Mouse (Mus musculus): ENCODE results near the gene Nfatc3. TPM values are rescaled to one million over a fixed set of nuclear protein-coding genes. Genes with fewer than 3 reads are reported as not detected.

Gene Nfatc3
- polyA plus RNA-seq, 1 experiment from 2014 or later = 3.0 TPM

DNA sequence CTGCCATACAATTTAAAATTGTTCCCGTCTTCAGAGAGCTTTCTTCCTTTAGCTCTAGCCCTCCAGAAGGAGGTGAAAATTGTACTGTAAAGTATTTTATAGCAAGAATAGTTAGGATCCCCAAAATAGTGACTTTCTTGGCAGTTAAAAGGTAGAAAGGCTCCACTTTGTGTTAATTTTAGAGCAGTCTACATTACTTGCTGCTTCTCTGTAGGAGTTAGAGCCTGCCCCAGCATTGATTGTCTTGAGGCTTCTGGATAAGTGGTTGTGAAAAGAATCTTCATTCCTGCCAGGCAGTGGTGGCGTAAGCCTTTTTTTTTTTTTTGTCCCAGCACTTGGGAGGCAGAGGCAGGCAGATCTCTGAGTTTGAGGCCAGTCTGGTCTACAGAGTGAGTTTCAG, 8.1 kb downstream of the Nfatc3 start:
- WGBS (ENCODE audit: insufficient replicate concordance) = 87% methylated on average over 2 of the region's 2 CpGs
- H3K36me3 ChIP-seq (ENCODE audit: control insufficient read depth, insufficient read depth) = no peaks in the 10 kb centered on the region
- H3K27ac ChIP-seq (ENCODE audit: low read length) = no peak overlapping the region
- no peak overlapping the region for H3K4me2 ChIP-seq (ENCODE audit: low read depth, low read length)
- H3K4me3 ChIP-seq (ENCODE audit: low read depth, low read length) = no peak overlapping the region
- no peaks in the 10 kb centered on the region for H3K9me3 ChIP-seq (replicated peaks; ENCODE audit: control insufficient read depth, low read length)
- H3K4me1 ChIP-seq (ENCODE audit: control insufficient read depth, low read depth, low read length) = peaks cover 11% of the 10 kb centered on the region
- ATAC-seq (ENCODE audit: low read depth) = no peak
- no peak overlapping the region for H3K9ac ChIP-seq (ENCODE audit: low read depth, low read length)
- H3K27me3 ChIP-seq (ENCODE audit: control insufficient read depth, insufficient read depth, low read depth, low read length) = no peaks in the 10 kb centered on the region

DNA sequence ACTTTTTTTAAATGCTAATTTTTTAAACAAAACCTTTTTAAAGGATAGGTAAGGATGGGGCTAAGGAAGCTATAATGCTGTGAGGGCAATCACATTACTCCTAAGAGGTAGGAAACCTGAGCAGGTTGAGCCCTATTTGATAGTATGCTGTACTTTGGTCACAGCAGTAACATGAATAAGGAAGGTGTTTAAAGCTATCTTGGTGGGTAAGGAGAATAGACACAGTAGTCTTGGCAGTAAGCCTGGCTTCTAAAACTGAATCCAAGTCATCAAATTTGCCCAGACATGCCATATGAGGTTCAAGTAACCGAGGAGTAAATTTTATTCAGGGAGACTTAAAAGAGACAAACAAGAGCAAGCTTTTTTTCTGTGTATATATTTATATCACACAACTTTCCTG, 10.9 kb downstream of the Nfatc3 start:
- H3K9ac ChIP-seq (ENCODE audit: low read depth, low read length) = no peak overlapping the region
- H3K27ac ChIP-seq (ENCODE audit: low read length) = no peak overlapping the region
- H3K4me1 ChIP-seq (ENCODE audit: control insufficient read depth, low read depth, low read length) = no peaks in the 10 kb centered on the region; the same call in 1 of the 2 replicates
- ATAC-seq (ENCODE audit: low read depth) = no peak
- no peaks in the 10 kb centered on the region for H3K9me3 ChIP-seq (replicated peaks; ENCODE audit: control insufficient read depth, low read length)
- H3K4me3 ChIP-seq (ENCODE audit: low read depth, low read length) = no peak overlapping the region
- no peak overlapping the region for H3K4me2 ChIP-seq (ENCODE audit: low read depth, low read length)
- H3K27me3 ChIP-seq (ENCODE audit: control insufficient read depth, insufficient read depth, low read depth, low read length) = no peaks in the 10 kb centered on the region
- 75% methylated on average over 1 of the region's 1 CpGs for WGBS (ENCODE audit: insufficient replicate concordance)
- H3K36me3 ChIP-seq (ENCODE audit: control insufficient read depth, insufficient read depth) = no peaks in the 10 kb centered on the region

DNA sequence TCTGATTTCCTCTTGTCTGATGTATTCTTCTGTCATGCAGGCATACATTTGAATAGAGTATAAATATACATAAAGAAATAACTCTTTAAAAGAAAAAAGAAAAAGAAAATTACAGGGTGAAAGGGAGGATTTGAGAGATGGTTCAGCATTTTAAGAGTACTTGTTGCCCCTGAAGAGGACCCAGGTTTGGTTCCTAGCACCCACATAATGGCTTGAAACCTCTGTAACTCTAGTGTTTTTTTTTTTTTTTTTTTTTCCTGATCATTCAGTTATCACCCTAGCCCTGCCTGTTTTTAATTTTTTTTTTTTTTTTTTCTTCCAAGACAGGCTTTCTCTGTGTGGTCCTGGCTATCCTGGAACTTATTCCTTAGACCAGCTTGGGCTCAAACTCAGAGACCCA, 13.5 kb downstream of the Nfatc3 start:
- Histone ChIP-seq H3K27ac (ENCODE audit: low read length) (no peak overlapping the region), H3K9ac (ENCODE audit: low read depth, low read length) (no peak overlapping the region), H3K27me3 (ENCODE audit: control insufficient read depth, insufficient read depth, low read depth, low read length) (no peaks in the 10 kb centered on the region), H3K4me1 (ENCODE audit: control insufficient read depth, low read depth, low read length) (peaks cover 2% of the 10 kb centered on the region), H3K4me2 (ENCODE audit: low read depth, low read length) (no peak overlapping the region), H3K9me3 (replicated peaks; ENCODE audit: control insufficient read depth, low read length) (no peaks in the 10 kb centered on the region), H3K36me3 (ENCODE audit: control insufficient read depth, insufficient read depth) (no peaks in the 10 kb centered on the region), H3K4me3 (ENCODE audit: low read depth, low read length) (no peak overlapping the region)
- ATAC-seq (ENCODE audit: low read depth) = no peak

DNA sequence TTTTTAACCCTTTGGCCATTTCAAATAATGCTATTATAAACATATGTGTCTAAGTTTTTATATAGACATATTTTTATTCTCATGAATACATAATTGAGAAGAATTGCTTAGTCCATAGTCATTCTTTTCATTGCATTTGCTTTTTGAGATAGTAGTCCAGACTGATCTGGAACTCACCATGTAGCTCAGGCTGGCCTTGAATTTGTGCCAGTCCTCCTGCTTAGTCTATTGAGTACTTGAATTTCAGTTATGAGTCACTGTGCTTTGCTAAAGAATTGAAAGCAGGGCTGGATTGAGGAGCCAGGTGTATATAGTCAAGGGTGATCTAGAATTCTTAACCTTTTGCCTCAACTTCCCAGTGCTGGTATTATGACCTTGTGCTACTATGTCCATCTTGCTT, 15.6 kb downstream of the Nfatc3 start:
- Histone ChIP-seq H3K27ac (ENCODE audit: low read length) (no peak overlapping the region), H3K4me1 (ENCODE audit: control insufficient read depth, low read depth, low read length) (peaks cover 2% of the 10 kb centered on the region), H3K4me2 (ENCODE audit: low read depth, low read length) (no peak overlapping the region), H3K9ac (ENCODE audit: low read depth, low read length) (no peak overlapping the region), H3K4me3 (ENCODE audit: low read depth, low read length) (no peak overlapping the region), H3K36me3 (ENCODE audit: control insufficient read depth, insufficient read depth) (peaks cover 5% of the 10 kb centered on the region; the same call in 1 of the 2 replicates), H3K9me3 (replicated peaks; ENCODE audit: control insufficient read depth, low read length) (no peaks in the 10 kb centered on the region; the same call in 1 of the 2 replicates), H3K27me3 (ENCODE audit: control insufficient read depth, insufficient read depth, low read depth, low read length) (no peaks in the 10 kb centered on the region)
- no peak for ATAC-seq (ENCODE audit: low read depth)

DNA sequence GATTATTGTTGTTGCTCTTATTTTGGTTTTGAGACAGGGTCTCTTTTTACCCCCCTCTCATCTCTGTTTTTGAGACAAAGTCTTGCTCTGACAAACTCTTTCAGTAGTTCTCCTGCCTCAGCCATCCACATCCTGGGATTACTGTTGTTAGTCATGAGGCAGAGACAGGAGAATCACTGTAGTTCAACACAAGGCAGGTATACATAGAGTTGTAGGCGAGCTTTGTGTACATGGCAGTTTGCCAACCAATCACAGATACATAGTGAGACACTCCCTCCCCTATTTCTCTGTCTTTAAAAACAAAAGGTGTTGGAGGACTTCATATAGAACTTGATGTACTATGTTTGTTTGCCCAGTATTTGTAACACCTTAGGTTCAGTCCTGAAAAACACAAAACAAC, 16.0 kb downstream of the Nfatc3 start:
- WGBS (ENCODE audit: insufficient replicate concordance) = 47% methylated on average over 1 of the region's 1 CpGs

DNA sequence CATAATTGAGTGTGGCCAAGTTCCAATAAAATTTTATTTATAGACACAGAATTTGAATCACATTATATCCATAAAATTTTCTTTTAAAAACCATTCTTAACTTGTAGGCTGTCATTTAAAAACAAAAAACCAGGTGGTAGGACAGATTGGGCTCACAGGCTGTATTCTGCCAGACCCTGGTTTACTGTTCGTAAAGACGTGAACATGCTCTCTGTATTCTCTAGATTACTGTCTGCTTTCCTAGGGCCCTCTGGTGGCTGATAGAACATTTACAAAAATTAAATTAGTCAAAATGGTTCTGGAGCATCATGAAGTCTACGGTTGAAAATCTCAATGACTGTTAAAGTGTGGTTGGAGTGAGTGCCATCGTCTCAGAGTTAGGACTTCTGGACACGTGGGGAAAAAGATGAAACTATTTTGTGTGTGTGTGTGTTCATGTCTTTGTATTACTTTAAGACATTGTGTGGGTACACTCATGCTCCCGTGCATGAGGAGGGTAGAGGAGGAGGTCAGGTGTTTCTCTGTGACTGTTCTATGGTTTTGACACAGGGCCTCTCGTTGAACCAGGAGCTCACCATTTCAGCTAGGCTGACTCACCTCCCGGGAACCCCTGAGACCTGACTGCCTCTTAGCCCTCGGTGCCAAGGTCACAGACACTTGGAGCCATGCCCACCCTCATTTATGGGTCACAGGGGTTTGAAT, 16.7 kb downstream of the Nfatc3 start:
- no peaks in the 10 kb centered on the region for H3K27me3 ChIP-seq (ENCODE audit: control insufficient read depth, insufficient read depth, low read depth, low read length)
- no peak for ATAC-seq (ENCODE audit: low read depth)

More for the DNA sequence above, 16.0 kb downstream of the Nfatc3 start:
- Histone ChIP-seq H3K4me3 (ENCODE audit: low read depth, low read length) (no peak overlapping the region), H3K4me1 (ENCODE audit: control insufficient read depth, low read depth, low read length) (peaks cover 2% of the 10 kb centered on the region), H3K9ac (ENCODE audit: low read depth, low read length) (no peak overlapping the region), H3K27me3 (ENCODE audit: control insufficient read depth, insufficient read depth, low read depth, low read length) (no peaks in the 10 kb centered on the region), H3K9me3 (replicated peaks; ENCODE audit: control insufficient read depth, low read length) (no peaks in the 10 kb centered on the region; the same call in 1 of the 2 replicates), H3K27ac (ENCODE audit: low read length) (no peak overlapping the region), H3K4me2 (ENCODE audit: low read depth, low read length) (no peak overlapping the region), H3K36me3 (ENCODE audit: control insufficient read depth, insufficient read depth) (peaks cover 9% of the 10 kb centered on the region; the same call in 1 of the 2 replicates)
- ATAC-seq (ENCODE audit: low read depth) = peak; percentile 30; the same call in 1 of the 2 replicates

DNA sequence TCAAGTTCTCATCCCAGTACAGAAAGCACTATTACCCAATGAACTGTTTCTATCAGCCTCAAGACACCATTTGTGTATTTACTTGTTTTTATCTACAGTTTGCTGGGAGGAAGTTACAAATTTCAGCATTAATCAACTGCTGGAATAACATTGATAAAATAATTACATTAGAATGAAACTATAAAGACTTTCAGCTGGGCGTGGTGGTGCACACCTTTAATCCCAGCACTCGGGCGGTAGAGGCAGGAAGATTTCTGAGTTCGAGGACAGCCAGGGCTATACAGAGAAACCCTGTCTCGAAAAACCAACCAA, 17.2 kb downstream of the Nfatc3 start:
- peaks cover 9% of the 10 kb centered on the region; the same call in 1 of the 2 replicates for H3K36me3 ChIP-seq (ENCODE audit: control insufficient read depth, insufficient read depth)
- no peaks in the 10 kb centered on the region; the same call in 1 of the 2 replicates for H3K9me3 ChIP-seq (replicated peaks; ENCODE audit: control insufficient read depth, low read length)
- no peak overlapping the region for H3K27ac ChIP-seq (ENCODE audit: low read length)
- no peak overlapping the region for H3K4me2 ChIP-seq (ENCODE audit: low read depth, low read length)
- H3K9ac ChIP-seq (ENCODE audit: low read depth, low read length) = no peak overlapping the region
- ATAC-seq (ENCODE audit: low read depth) = no peak
- 78% methylated on average over 5 of the region's 5 CpGs for WGBS (ENCODE audit: insufficient replicate concordance)
- no peaks in the 10 kb centered on the region for H3K27me3 ChIP-seq (ENCODE audit: control insufficient read depth, insufficient read depth, low read depth, low read length)
- H3K4me3 ChIP-seq (ENCODE audit: low read depth, low read length) = no peak overlapping the region
- peaks cover 2% of the 10 kb centered on the region for H3K4me1 ChIP-seq (ENCODE audit: control insufficient read depth, low read depth, low read length)

More for the DNA sequence above, 16.7 kb downstream of the Nfatc3 start:
- H3K36me3 ChIP-seq (ENCODE audit: control insufficient read depth, insufficient read depth) = peaks cover 9% of the 10 kb centered on the region; the same call in 1 of the 2 replicates
- no peak overlapping the region for H3K27ac ChIP-seq (ENCODE audit: low read length)
- H3K9me3 ChIP-seq (replicated peaks; ENCODE audit: control insufficient read depth, low read length) = no peaks in the 10 kb centered on the region; the same call in 1 of the 2 replicates
- WGBS (ENCODE audit: insufficient replicate concordance) = 64% methylated on average over 9 of the region's 9 CpGs
- H3K9ac ChIP-seq (ENCODE audit: low read depth, low read length) = no peak overlapping the region
- no peak overlapping the region for H3K4me3 ChIP-seq (ENCODE audit: low read depth, low read length)
- H3K4me1 ChIP-seq (ENCODE audit: control insufficient read depth, low read depth, low read length) = peaks cover 2% of the 10 kb centered on the region
- H3K4me2 ChIP-seq (ENCODE audit: low read depth, low read length) = no peak overlapping the region

DNA sequence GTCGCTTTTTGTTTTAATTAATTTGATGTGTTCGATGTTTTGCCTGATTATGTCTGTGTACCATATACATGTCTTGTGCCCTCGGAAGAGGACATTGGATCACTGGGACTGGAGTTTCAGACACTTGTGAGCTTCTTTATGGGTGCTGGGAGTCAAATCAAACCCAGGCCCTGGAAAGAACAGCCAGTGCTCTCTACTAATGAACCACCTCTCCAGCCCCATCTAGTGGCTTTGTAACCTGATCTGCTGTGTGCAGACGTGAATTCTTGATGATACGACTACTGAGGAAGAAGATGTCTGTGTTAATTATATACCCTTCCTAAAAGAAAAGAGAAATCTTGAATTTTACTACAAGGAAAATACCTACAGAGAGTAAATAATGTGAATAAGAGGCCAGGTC, 18.0 kb downstream of the Nfatc3 start:
- 73% methylated on average over 5 of the region's 5 CpGs for WGBS (ENCODE audit: insufficient replicate concordance)
- H3K4me3 ChIP-seq (ENCODE audit: low read depth, low read length) = no peak overlapping the region
- ATAC-seq (ENCODE audit: low read depth) = no peak
- peaks cover 9% of the 10 kb centered on the region; the same call in 1 of the 2 replicates for H3K36me3 ChIP-seq (ENCODE audit: control insufficient read depth, insufficient read depth)
- H3K4me1 ChIP-seq (ENCODE audit: control insufficient read depth, low read depth, low read length) = peaks cover 2% of the 10 kb centered on the region
- no peak overlapping the region for H3K4me2 ChIP-seq (ENCODE audit: low read depth, low read length)
- no peak overlapping the region for H3K27ac ChIP-seq (ENCODE audit: low read length)
- no peaks in the 10 kb centered on the region for H3K27me3 ChIP-seq (ENCODE audit: control insufficient read depth, insufficient read depth, low read depth, low read length)
- H3K9me3 ChIP-seq (replicated peaks; ENCODE audit: control insufficient read depth, low read length) = no peaks in the 10 kb centered on the region; the same call in 1 of the 2 replicates
- H3K9ac ChIP-seq (ENCODE audit: low read depth, low read length) = no peak overlapping the region

DNA sequence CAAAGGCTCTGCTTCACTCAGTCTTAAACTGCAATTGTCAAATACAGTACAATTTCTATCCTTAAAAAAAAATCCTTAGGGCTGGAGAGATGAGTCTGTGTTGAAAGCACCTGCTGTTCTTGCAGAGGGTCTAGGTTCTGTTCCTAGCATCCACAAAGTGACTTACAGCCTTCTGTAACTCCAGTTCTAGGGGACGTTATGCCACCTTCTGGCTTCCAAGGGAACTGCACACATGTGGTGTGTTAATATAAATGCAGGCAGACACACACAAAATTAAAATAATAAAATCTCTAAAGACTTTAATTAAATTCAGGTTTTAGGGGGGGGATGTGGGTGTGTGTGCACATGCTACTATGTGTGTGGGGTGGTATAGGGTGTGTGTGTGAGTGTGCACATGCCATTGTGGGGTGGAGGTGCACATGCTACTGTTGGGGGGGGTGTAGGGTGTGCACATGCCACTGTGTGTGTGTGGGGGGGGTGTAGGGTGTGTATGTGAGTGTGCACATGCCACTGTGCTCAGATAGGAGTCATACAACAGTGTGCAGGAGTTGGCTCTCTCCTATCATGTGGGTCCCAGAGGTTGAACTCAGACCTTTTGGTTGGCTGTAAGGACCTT, 18.9 kb downstream of the Nfatc3 start:
- Histone ChIP-seq H3K4me3 (ENCODE audit: low read depth, low read length) (no peak overlapping the region), H3K36me3 (ENCODE audit: control insufficient read depth, insufficient read depth) (peaks cover 10% of the 10 kb centered on the region; the same call in 1 of the 2 replicates), H3K9ac (ENCODE audit: low read depth, low read length) (no peak overlapping the region), H3K4me2 (ENCODE audit: low read depth, low read length) (no peak overlapping the region), H3K4me1 (ENCODE audit: control insufficient read depth, low read depth, low read length) (peaks cover 2% of the 10 kb centered on the region), H3K27me3 (ENCODE audit: control insufficient read depth, insufficient read depth, low read depth, low read length) (no peaks in the 10 kb centered on the region), H3K9me3 (replicated peaks; ENCODE audit: control insufficient read depth, low read length) (no peaks in the 10 kb centered on the region; the same call in 1 of the 2 replicates), H3K27ac (ENCODE audit: low read length) (no peak overlapping the region)
- WGBS (ENCODE audit: insufficient replicate concordance) = 78% methylated on average over 1 of the region's 1 CpGs
- no peak for ATAC-seq (ENCODE audit: low read depth)

Data from liver, embryonic 16.5 days (tissue).